Mouse (Mus musculus) hindbrain, embryonic 15.5 days (tissue): ENCODE results near the gene Ppif. TPM values are rescaled to one million over a fixed set of nuclear protein-coding genes. Genes with fewer than 3 reads are reported as not detected.

Experiments
- ATAC-seq: fragments of 200-750 bp; cut with Nextera tagmentation; 2 replicates; pipeline ENCODE4 v1.8.0; 2017; ENCODE audit warnings: low read depth, moderate number of reproducible peaks, moderate TSS enrichment; ENCODE audit not compliant: low FRiP score
- H3K27ac ChIP-seq: fragments of 300-500 bp; sonication (generic); replicated peaks from 2 replicates; pipeline ENCODE4 v1.5.1; 2015; ENCODE audit warnings: mild to moderate bottlenecking, inconsistent platforms
- H3K27me3 ChIP-seq: fragments of 300-500 bp; sonication (generic); 2 replicates; pipeline ENCODE4 v1.6.1; 2015; ENCODE audit warnings: control low read depth, inconsistent platforms
- H3K36me3 ChIP-seq: fragments of 300-500 bp; sonication (generic); 2 replicates; pipeline ENCODE4 v1.6.1; 2015; ENCODE audit warnings: control low read depth, inconsistent platforms
- H3K4me1 ChIP-seq: fragments of 300-500 bp; sonication (generic); replicated peaks from 2 replicates; pipeline ENCODE4 v1.6.1; 2015; ENCODE audit warnings: control low read depth, inconsistent platforms
- H3K4me2 ChIP-seq: fragments of 300-500 bp; sonication (generic); 2 replicates; pipeline ENCODE4 v1.6.1; 2015; ENCODE audit warnings: moderate library complexity, mild to moderate bottlenecking, inconsistent platforms
- H3K4me3 ChIP-seq: fragments of 300-500 bp; sonication (generic); 2 replicates; pipeline ENCODE4 v1.5.1; 2015; ENCODE audit warnings: mild to moderate bottlenecking, inconsistent platforms
- H3K9ac ChIP-seq: fragments of 300-500 bp; sonication (generic); 2 replicates; pipeline ENCODE4 v1.6.1; 2015; ENCODE audit warnings: inconsistent platforms
- H3K9me3 ChIP-seq: fragments of 300-500 bp; sonication (generic); 2 replicates; pipeline ENCODE4 v1.6.1; 2016; ENCODE audit warnings: control low read depth, inconsistent platforms
- WGBS: fragments of 180-500 bp; shearing (Covaris S2); methylation state at CpG from one replicate; pipeline ENCODE4 v1.1.7; 2015; 5-methylcytosine and 5-hydroxymethylcytosine counted together
- polyA plus RNA-seq: library from polyadenylated mRNA; unstranded; fragments of >200 nt; fragmentation: Nextera tagmentation; extraction: Ambion mirVana; gene quantifications from 2 replicates; pipeline ENCODE4 v1.2.1, GENCODE M21; 2015

Ppif gene
- polyA plus RNA-seq, 1 experiment from 2014 or later = 40.7 TPM

DNA sequence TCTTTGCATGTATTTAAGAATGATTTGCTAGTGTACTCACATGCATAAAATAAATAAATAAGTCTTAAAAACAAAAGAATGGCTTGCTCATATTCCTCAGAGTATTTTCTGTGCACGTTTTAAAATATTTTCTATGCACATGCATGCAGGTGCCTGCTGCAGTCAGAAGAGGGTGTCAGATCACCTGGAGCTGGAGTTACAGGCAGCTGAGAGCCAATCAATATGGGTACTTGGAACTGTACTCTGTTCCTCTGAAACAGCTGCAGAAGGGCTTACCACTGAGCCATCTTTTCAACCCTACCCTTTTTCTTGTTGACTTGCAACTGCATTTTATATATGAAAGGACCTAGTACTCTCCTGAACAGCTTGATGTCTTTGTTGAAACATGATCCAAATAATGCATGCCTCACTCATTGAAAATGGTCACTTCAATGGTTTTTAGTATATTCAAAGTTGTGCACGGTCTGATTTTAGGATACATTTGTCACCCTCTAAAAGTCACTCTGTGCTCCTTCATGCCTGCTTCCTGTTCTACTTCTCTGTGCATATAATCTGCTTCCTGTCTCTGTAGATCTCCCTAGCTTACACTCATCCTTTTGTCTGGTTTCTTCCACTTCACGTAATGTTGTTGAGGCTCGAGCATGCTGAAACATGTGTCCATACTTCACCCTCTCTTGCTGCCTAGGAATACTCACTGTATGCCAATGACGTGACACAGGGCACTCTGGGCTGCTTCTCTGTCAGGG is 27.2 kb downstream of the Ppif start:
- 89% methylated on average over 5 of the region's 5 CpGs for WGBS
- H3K4me3 ChIP-seq = no peak overlapping the region
- H3K9me3 ChIP-seq = no peaks in the 10 kb centered on the region
- peaks cover 35% of the 10 kb centered on the region for H3K4me1 ChIP-seq
- no peak overlapping the region for H3K9ac ChIP-seq
- no peaks in the 10 kb centered on the region for H3K36me3 ChIP-seq
- no peak overlapping the region for H3K4me2 ChIP-seq
- H3K27me3 ChIP-seq = no peaks in the 10 kb centered on the region
- H3K27ac ChIP-seq = no peak overlapping the region
- no peak for ATAC-seq

GRCm38 (mm10) chr14:25725032-25725497 is 31.1 kb downstream of the Ppif start:
- H3K27me3 ChIP-seq = no peaks in the 10 kb centered on the region
- 0 out of 2 replicates have a peak overlapping the region, but pooled peaks have one; percentile 20 for H3K27ac ChIP-seq
- no peak overlapping the region for H3K4me2 ChIP-seq
- H3K9ac ChIP-seq = no peak overlapping the region
- H3K4me3 ChIP-seq = no peak overlapping the region
- peak; percentile 78 for ATAC-seq
- H3K4me1 ChIP-seq = peaks cover 25% of the 10 kb centered on the region
- 59% methylated on average over 11 of the region's 11 CpGs for WGBS
- no peaks in the 10 kb centered on the region for H3K9me3 ChIP-seq
- H3K36me3 ChIP-seq = no peaks in the 10 kb centered on the region

DNA sequence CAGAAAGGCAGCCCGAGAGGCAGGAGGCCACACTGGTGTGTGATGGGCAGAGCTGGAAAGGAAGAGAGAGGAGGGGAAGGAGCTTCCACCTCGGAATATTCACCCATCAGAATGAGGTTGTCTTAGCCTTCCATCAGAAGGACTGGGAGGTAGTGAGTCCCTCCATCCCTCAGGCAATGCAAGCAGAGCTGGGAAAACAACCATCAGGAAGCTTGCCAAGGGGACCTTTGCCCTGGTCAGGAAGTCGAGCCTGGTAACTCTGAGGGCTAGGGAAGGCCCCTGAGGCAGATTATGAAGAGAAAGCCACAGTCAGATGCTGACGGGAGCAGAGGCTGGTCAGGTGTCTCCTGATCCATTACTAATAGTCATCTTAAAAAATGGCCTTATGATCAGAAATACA is 31.7 kb downstream of the Ppif start:
- peaks cover 25% of the 10 kb centered on the region for H3K4me1 ChIP-seq
- 0 out of 2 replicates have a peak, but pooled peaks have one; percentile 42 for ATAC-seq
- no peaks in the 10 kb centered on the region for H3K36me3 ChIP-seq
- H3K4me2 ChIP-seq = no peak overlapping the region
- WGBS = 30% methylated on average over 4 of the region's 4 CpGs
- H3K9me3 ChIP-seq = no peaks in the 10 kb centered on the region
- H3K4me3 ChIP-seq = no peak overlapping the region
- no peaks in the 10 kb centered on the region for H3K27me3 ChIP-seq
- H3K27ac ChIP-seq = peak overlapping the region; percentile 42; the same call in 1 of the 2 replicates
- H3K9ac ChIP-seq = no peak overlapping the region

DNA sequence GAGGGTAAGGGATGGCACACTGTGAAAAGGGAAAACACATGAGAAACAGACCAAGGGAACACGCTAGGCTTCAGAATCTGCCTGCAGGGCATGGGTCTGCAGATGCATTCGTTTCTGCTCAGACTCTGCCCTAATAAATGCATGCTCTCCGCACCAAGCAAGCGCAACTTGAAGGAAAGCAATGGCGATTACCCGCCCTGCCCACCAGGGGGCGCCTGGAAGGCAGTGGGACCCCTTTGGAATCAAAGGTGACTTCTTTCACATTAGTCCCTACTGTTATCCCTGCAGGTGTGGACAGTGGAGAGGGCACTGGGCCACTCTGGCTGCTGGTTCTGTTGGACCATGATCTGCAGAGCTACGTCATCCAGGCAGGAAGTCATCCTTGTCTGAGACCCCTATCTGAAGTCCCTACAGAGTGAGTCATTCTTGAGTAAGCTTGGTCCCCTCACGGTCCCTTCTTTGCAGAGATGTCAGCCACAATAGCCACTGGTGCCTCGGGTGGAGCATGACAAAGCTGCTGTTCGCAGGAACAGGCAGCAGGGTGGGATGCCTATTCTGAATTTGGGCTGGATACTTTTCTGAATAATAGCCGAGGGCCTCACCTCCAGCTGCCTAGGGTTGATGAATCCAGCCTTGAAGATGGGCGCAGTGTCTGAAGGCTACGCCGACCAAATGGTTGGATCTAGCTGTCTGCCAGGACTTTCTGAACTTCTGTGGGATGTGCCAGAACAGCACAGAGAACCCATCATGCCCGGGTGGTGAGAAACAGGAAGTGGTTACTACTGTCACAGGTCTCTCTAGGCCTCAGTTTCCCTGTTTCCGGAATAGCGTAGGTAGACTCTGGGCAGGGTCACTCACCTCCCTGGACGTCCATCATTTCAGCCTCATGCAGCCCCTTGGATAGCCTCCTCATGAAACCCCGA is 32.5 kb downstream of the Ppif start:
- no peak overlapping the region for H3K9ac ChIP-seq
- H3K4me3 ChIP-seq = no peak overlapping the region
- H3K4me1 ChIP-seq = peaks cover 25% of the 10 kb centered on the region
- no peaks in the 10 kb centered on the region for H3K27me3 ChIP-seq
- H3K9me3 ChIP-seq = no peaks in the 10 kb centered on the region
- no peak overlapping the region for H3K4me2 ChIP-seq
- WGBS = 59% methylated on average over 20 of the region's 20 CpGs
- H3K36me3 ChIP-seq = no peaks in the 10 kb centered on the region
- no peak overlapping the region for H3K27ac ChIP-seq
- no peak for ATAC-seq

GRCm38 (mm10) chr14:25727149-25727510 is 33.2 kb downstream of the Ppif start:
- Histone ChIP-seq H3K27ac (no peak overlapping the region), H3K4me3 (no peak overlapping the region), H3K36me3 (no peaks in the 10 kb centered on the region), H3K4me1 (peaks cover 25% of the 10 kb centered on the region), H3K9me3 (no peaks in the 10 kb centered on the region), H3K4me2 (no peak overlapping the region), H3K9ac (no peak overlapping the region), H3K27me3 (no peaks in the 10 kb centered on the region)
- WGBS = 80% methylated on average over 5 of the region's 5 CpGs
- ATAC-seq = no peak

DNA sequence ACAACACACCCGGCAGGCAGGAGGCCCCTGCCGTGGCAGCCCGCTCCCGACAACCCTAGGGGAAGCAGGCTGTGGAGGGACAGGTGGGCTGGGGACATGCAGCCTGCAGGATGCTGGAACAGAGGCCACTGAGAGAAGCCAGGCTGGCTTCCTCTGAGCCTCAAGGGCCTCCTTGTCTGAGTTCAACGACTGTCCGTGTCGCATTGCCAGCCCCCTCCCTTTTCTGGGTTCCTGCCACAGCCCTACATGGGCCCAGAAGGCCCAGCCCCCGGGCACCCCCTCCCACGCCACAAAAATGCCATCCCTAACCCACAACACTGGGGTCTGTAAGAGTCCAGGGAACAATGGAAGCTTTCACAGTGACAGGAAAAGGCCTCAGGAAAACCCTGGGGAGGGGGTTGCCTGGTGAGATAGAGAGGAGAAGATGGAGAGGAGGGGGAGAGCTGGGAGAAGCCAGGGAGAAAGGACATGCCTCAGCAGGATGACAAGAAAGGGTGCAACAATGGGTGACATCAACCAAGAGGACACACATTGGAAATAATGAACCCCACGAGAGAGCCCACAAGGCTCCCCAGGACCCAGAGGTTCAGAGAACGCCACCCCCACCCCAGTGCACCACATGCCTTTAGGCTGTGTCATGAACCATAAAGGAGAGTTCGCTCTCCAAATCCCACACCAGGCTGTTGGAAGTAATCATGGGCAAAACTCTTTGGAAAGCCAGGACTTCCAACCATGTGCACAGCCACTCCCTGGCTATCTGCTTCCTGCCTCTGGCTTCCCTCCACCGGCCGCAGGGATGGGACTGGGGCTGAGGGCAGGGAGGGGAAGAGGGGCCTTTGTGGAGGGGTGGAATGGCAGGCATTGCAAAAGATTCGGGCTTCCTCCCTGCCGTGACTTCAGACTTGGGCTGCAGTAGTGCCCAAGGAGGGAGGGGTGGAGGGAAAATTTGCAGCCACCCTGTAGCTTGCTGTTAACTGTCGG is 41.1 kb downstream of the Ppif start:
- Histone ChIP-seq H3K4me1 (peaks cover 39% of the 10 kb centered on the region), H3K9ac (no peak overlapping the region), H3K27me3 (no peaks in the 10 kb centered on the region), H3K4me2 (no peak overlapping the region), H3K4me3 (no peak overlapping the region), H3K27ac (peak overlapping the region; percentile 40), H3K36me3 (no peaks in the 10 kb centered on the region), H3K9me3 (no peaks in the 10 kb centered on the region)
- ATAC-seq = peak; percentile 88
- 27% methylated on average over 17 of the region's 17 CpGs for WGBS

DNA sequence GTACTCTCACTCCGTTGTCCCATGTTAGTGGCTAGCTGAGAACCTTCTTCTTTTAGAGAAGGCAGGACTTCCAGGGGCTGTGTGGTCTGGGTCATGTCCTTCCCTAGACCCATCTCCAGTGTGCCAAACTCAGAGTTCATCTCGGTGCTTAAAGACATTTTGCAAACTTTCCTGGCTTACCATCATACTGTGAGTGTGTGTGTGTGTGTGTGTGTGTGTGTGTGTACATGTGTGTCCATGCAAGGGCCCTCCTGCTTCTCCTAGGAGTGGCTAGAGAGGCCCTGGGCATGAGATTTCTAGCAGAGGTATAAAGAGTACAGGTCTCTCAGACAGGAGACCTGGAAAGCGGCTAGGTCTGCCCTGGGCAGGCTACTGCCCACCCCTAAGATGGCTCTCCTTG is 42.2 kb downstream of the Ppif start:
- no peak overlapping the region for H3K4me3 ChIP-seq
- no peaks in the 10 kb centered on the region for H3K36me3 ChIP-seq
- 82% methylated on average over 3 of the region's 3 CpGs for WGBS
- H3K27ac ChIP-seq = 0 out of 2 replicates have a peak overlapping the region, but pooled peaks have one; percentile 40
- H3K9ac ChIP-seq = no peak overlapping the region
- H3K4me1 ChIP-seq = peaks cover 41% of the 10 kb centered on the region
- no peak overlapping the region for H3K4me2 ChIP-seq
- ATAC-seq = no peak
- no peaks in the 10 kb centered on the region for H3K9me3 ChIP-seq
- no peaks in the 10 kb centered on the region for H3K27me3 ChIP-seq

DNA sequence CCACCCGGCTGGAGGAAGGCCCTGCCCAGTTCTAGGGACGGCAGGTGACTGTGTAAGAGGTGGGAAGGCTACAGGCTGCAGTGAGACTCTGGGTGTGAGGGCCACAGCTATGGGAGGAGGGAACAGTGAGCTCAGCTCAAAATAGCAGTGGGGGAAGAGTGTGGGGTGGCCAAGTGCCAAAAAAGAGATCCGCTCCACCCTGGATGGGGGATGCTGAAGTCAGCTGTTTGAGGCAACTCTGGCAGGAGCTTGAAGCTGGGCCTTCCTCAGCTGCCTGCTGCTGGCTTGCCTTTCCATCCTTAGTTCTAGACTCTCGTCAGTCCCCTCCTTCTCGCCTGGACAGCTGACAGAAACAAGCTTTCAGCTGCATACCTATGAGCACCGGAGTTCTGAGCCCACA is 42.6 kb downstream of the Ppif start:
- no peaks in the 10 kb centered on the region for H3K27me3 ChIP-seq
- no peaks in the 10 kb centered on the region for H3K36me3 ChIP-seq
- H3K4me2 ChIP-seq = no peak overlapping the region
- H3K9ac ChIP-seq = no peak overlapping the region
- ATAC-seq = peak; percentile 25; the same call in 1 of the 2 replicates
- H3K4me1 ChIP-seq = peaks cover 41% of the 10 kb centered on the region
- WGBS = 50% methylated on average over 6 of the region's 6 CpGs
- peak overlapping the region; percentile 40; the same call in 1 of the 2 replicates for H3K27ac ChIP-seq
- no peak overlapping the region for H3K4me3 ChIP-seq
- no peaks in the 10 kb centered on the region for H3K9me3 ChIP-seq

DNA sequence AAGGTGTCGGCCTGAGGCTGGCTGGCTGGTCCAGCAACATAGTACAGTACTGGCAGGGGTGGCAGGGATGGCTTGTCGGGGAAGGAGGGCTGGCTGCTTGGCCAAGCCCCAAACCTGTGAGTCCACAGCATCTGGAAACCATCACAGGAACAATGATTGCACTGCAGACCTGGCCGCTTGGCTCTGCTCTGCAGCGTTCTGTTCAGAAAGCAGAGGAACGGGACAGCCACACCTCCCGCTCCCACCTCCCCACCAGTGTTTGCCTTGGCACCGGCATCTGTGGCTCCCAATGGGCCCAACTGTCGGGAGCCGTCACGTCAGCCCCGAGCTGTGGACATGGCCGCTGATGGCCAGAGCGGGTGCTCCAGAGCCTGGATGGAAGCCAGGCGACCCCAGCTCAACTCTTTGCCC is 44.6 kb downstream of the Ppif start:
- no peak overlapping the region for H3K9ac ChIP-seq
- 0 out of 2 replicates have a peak, but pooled peaks have one; percentile 7 for ATAC-seq
- H3K4me1 ChIP-seq = peaks cover 41% of the 10 kb centered on the region

GRCm38 (mm10) chr14:25739957-25740565 is 46.1 kb downstream of the Ppif start:
- ATAC-seq = peak; percentile 75
- H3K4me2 ChIP-seq = no peak overlapping the region
- no peak overlapping the region for H3K9ac ChIP-seq
- H3K27ac ChIP-seq = 0 out of 2 replicates have a peak overlapping the region, but pooled peaks have one; percentile 54
- no peak overlapping the region for H3K4me3 ChIP-seq
- H3K27me3 ChIP-seq = no peaks in the 10 kb centered on the region
- WGBS = 57% methylated on average over 4 of the region's 4 CpGs
- H3K4me1 ChIP-seq = peaks cover 32% of the 10 kb centered on the region
- no peaks in the 10 kb centered on the region for H3K36me3 ChIP-seq
- no peaks in the 10 kb centered on the region for H3K9me3 ChIP-seq

More for the DNA sequence above, 44.6 kb downstream of the Ppif start:
- Histone ChIP-seq H3K27ac (0 out of 2 replicates have a peak overlapping the region, but pooled peaks have one; percentile 16), H3K36me3 (no peaks in the 10 kb centered on the region), H3K27me3 (no peaks in the 10 kb centered on the region), H3K4me3 (no peak overlapping the region), H3K9me3 (no peaks in the 10 kb centered on the region), H3K4me2 (no peak overlapping the region)
- 47% methylated on average over 14 of the region's 14 CpGs for WGBS

- Histone ChIP-seq H3K27ac (no peak overlapping the region), H3K4me3 (no peak overlapping the region), H3K9me3 (no peaks in the 10 kb centered on the region), H3K4me2 (no peak overlapping the region), H3K36me3 (no peaks in the 10 kb centered on the region), H3K9ac (no peak overlapping the region), H3K4me1 (peaks cover 26% of the 10 kb centered on the region), H3K27me3 (no peaks in the 10 kb centered on the region)
- ATAC-seq = no peak
- 70% methylated on average over 3 of the region's 3 CpGs for WGBS
Measured at GRCm38 (mm10) chr14:25741211-25741610, 47.3 kb downstream of the Ppif start.
